Mouse (Mus musculus): ENCODE measurements at regions not wholly inside any gene's neighbourhood (a gene's known extent, or its start where the extent isn't known, plus 50 kb on each side); places are given as distances from the start of the nearest gene placed in this dataset.

DNA sequence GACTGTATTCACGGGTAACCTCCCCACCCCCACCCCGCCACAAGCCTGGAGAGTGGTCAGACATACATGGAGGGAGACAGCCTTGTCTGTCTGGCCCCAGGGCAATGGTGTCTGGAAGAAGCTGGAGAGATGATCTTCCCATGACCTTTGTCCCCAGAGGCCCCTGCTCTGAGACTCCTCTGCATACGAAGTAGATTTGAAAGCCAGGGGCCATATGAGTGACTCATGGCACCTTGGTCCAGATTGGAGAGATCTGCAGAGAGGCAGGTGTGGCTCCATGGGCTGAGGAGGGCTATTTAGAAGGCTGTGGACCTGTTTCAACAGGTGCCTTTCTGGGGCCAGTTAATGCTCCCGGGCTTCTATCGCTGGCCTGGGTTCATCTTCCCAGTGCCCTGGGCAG, 200.7 kb downstream of the Cdc5l start:
- TF ChIP-seq RAD21 (IDR thresholded peaks at IDR 0.05; ENCODE audit: low read depth, low read length) (no peak), IRF4 (IDR thresholded peaks at IDR 0.05; ENCODE audit: low read depth, low read length) (no peak), ETS1 (conservative IDR thresholded peaks at IDR 0.05; ENCODE audit: low read depth, low read length) (no peak), CHD1 (IDR thresholded peaks at IDR 0.05; ENCODE audit: low read depth, low read length) (no peak), SIN3A (IDR thresholded peaks at IDR 0.05; ENCODE audit: low read length) (no peak), MEF2A (IDR thresholded peaks at IDR 0.05; ENCODE audit: borderline replicate concordance, low read depth, low read length) (no peak)
